Mouse (Mus musculus) liver, adult 2 months (tissue): Measurements from ENCODE around the gene Rpl18. TPM values are rescaled to one million over a fixed set of nuclear protein-coding genes. Genes with fewer than 3 reads are reported as not detected.
A peak's percentile ranks its signal among the peaks of the same experiment; 100 is the strongest.

Source experiments
- DNase-seq: peaks from one replicate; pipeline ENCODE4 v3.0.0-alpha.2; 2011; ENCODE audit warnings: low read depth, low spot score; ENCODE audit errors: extremely low read depth
- H3K27ac ChIP-seq: fragments of 200-500 bp; replicated peaks from 2 replicates; pipeline ENCODE4 v1.5.1; 2012; ENCODE audit warnings: low read depth, mild to moderate bottlenecking, control low read depth, inconsistent platforms, low read length; ENCODE audit not compliant: insufficient read depth
- H3K27me3 ChIP-seq: fragments of 200-500 bp; 2 replicates; pipeline ENCODE4 v1.6.1; 2012; ENCODE audit warnings: mild to moderate bottlenecking, moderate library complexity, low read length, inconsistent platforms; ENCODE audit not compliant: control insufficient read depth, insufficient read depth
- H3K36me3 ChIP-seq: fragments of 200-500 bp; 2 replicates; pipeline ENCODE4 v1.6.1; 2012; ENCODE audit warnings: low read length, inconsistent platforms; ENCODE audit not compliant: control insufficient read depth, insufficient read depth
- H3K4me1 ChIP-seq: fragments of 200-500 bp; 2 replicates; pipeline ENCODE4 v1.6.1; 2011; ENCODE audit warnings: low read length; ENCODE audit not compliant: control insufficient read depth, insufficient read depth
- H3K4me3 ChIP-seq: fragments of 200-500 bp; 2 replicates; pipeline ENCODE4 v1.5.1; 2011; ENCODE audit warnings: low read depth, mild to moderate bottlenecking, control low read depth, low read length, moderate library complexity; ENCODE audit not compliant: insufficient read depth
- H3K79me2 ChIP-seq: fragments of 200-500 bp; 2 replicates; pipeline ENCODE4 v1.6.1; 2012; ENCODE audit warnings: inconsistent platforms, mild to moderate bottlenecking, low read length, moderate library complexity; ENCODE audit not compliant: control insufficient read depth, insufficient read depth
- H3K9ac ChIP-seq: fragments of 200-500 bp; 2 replicates; pipeline ENCODE4 v1.6.1; 2012; ENCODE audit warnings: low read depth, mild to moderate bottlenecking, control low read depth, inconsistent platforms, low read length
- CTCF ChIP-seq: fragments of 200-500 bp; IDR thresholded peaks from 2 replicates; pipeline ENCODE4 v1.5.1; 2011; ENCODE audit warnings: low read depth, low read length, control low read depth
- POLR2A ChIP-seq: fragments of 200-500 bp; IDR thresholded peaks from 2 replicates; pipeline ENCODE4 v1.6.1; 2011; ENCODE audit warnings: low read length, control low read depth; ENCODE audit not compliant: insufficient read depth; ENCODE audit errors: extremely low read depth
- WGBS: fragments of 180-500 bp; shearing (Covaris S2); methylation state at CpG from one replicate; pipeline ENCODE4 v1.1.7; 2018; 5-methylcytosine and 5-hydroxymethylcytosine counted together
- polyA plus RNA-seq: library from polyadenylated mRNA; depleted of rRNA; stranded (reverse); fragments of >200 nt; gene quantifications from 2 replicates; pipeline ENCODE4 v1.2.3, GENCODE M21; 2012
- total RNA-seq: library from RNA; depleted of rRNA; stranded (reverse); fragments of >200 nt; gene quantifications from 2 replicates; pipeline ENCODE4 v1.2.3, GENCODE M21; 2014

The Rpl18 gene
- total and polyA plus RNA-seq, 2 experiments, result 366 to 436 TPM

DNA sequence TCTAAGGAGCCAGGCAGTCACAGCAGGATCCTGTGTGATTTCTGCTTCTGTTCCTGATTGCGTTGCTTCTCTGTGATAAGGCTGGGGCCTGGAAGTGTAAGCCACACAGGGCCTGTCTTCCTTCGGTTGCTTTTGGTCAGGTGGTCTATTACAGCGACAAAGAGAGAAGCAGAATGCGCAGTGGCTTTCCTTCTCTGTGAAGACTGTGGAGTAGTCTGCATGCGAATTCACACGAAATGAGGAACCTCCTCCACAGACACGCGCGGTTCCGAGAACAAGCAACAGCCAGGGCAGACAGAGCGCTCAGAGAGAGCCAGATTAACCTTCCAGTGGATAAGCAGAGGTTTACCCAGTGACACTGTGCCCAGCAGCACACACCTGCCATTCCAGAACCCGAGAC is 26.1 kb downstream of the Rpl18 start:
- H3K27ac ChIP-seq, result no peak overlapping the region

DNA sequence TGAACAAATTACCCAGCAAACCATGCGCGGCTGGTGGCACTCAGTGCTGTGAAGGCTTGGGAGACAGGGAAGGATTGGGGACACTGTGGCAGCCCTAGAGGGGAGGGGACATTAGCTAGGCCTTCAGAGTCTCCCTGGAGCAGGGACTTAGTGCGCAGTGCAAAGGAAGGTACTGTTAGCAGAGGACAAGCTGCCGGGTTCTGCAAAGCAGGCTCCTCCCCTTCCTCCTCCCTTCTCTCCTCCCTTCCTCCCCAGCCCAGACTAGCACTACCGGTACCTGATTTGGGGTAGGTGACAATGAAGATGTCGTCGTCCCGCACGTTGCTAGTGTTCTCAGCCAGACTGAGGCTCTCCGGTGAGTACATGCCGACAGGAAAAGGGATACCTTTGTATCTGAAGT is 26.5 kb downstream of the Rpl18 start:
- Histone ChIP-seq H3K9ac (no peak overlapping the region), H3K36me3 (no peaks in the 10 kb centered on the region), H3K79me2 (no peaks in the 10 kb centered on the region), H3K27ac (no peak overlapping the region), H3K27me3 (no peaks in the 10 kb centered on the region; the same call in 1 of the 2 replicates), H3K4me3 (no peak overlapping the region; the same call in 1 of the 2 replicates), H3K4me1 (no peaks in the 10 kb centered on the region)
- no peak for DNase-seq
- TF ChIP-seq CTCF, result no peak
- TF ChIP-seq POLR2A, result no peak
- 50% methylated on average over 11 of the region's 11 CpGs for WGBS

More for the DNA sequence above, 26.1 kb downstream of the Rpl18 start:
- TF ChIP-seq POLR2A, result no peak
- no peak for TF ChIP-seq CTCF
- DNase-seq, result no peak
- Histone ChIP-seq H3K79me2 (no peaks in the 10 kb centered on the region), H3K4me3 (no peak overlapping the region), H3K36me3 (no peaks in the 10 kb centered on the region), H3K4me1 (no peaks in the 10 kb centered on the region), H3K9ac (no peak overlapping the region), H3K27me3 (no peaks in the 10 kb centered on the region)
- WGBS, result 81% methylated on average over 12 of the region's 12 CpGs

DNA sequence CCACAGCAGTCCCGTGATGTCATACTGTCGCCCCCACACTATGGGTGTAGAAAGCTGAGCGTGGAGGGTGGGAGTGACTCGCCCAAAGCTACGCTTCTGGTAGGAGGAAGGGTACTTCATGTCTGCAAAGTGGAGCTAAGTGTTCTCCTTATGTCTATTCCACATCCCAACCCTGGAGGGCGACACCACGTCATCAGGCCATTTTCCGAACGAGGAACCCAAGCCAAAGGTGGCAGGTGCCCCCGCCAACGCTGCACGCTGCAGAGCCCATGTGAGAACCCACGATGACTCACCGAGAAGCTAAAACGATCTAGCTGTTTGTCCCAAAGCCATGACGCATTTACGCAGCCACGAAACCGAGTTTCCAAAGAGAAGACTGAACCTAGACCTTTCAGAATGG is 27.1 kb downstream of the Rpl18 start:
- no peak for TF ChIP-seq POLR2A
- no peak for TF ChIP-seq CTCF
- WGBS, result 33% methylated on average over 19 of the region's 19 CpGs
- no peak for DNase-seq
- H3K27me3 ChIP-seq, result no peaks in the 10 kb centered on the region; the same call in 1 of the 2 replicates
- H3K4me3 ChIP-seq, result no peak overlapping the region
- H3K36me3 ChIP-seq, result no peaks in the 10 kb centered on the region
- H3K79me2 ChIP-seq, result no peaks in the 10 kb centered on the region
- H3K4me1 ChIP-seq, result no peaks in the 10 kb centered on the region
- no peak overlapping the region for H3K27ac ChIP-seq
- no peak overlapping the region for H3K9ac ChIP-seq

DNA sequence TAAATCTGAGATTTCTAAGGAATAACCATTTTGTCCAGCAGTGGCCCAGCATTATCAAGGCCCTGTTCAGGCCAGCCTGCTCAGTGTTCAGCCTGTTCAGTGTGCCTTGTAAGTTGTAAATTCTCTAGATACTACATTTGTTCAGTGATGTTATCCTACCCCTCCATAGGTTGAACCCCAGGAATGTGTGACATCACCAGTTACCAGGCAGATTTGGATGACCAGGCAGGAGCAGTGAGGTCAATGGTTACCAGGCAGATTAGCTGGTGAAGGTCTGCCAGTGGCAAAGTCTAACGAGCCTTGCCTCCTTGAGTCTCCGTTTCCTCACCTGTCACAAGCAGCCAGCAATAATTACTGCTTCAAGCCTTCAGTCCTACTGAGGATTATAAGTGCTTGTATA is 29.1 kb downstream of the Rpl18 start:
- TF ChIP-seq CTCF, result no peak
- no peak for TF ChIP-seq POLR2A
- no peak overlapping the region for H3K4me3 ChIP-seq
- peak; percentile 41 for DNase-seq

DNA sequence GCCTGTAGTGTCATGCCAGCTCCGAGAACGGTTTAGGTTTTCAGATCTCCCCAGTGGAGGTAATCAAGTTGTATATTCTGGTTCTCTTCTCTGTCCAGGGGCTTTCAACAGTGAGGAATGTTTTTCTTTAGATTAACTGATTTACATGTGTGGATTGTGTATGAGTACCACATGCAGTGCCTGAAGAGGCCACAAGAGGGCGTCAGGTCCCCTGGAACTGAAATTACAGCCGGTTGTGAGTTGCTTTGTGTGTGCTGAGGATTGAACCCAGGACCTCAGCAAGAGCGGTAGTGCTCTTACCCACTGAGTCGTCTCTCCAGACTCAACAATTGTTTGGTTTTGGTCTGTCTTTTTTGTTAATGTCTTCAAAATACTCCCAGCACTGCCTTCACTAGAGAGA is 31.3 kb downstream of the Rpl18 start:
- TF ChIP-seq CTCF, result peak; percentile 57; the same call in 1 of the 2 replicates
- no peak for TF ChIP-seq POLR2A
- H3K27ac ChIP-seq, result no peak overlapping the region
- H3K9ac ChIP-seq, result no peak overlapping the region
- no peak for DNase-seq
- no peak overlapping the region for H3K4me3 ChIP-seq
- no peaks in the 10 kb centered on the region for H3K79me2 ChIP-seq
- 73% methylated on average over 6 of the region's 6 CpGs for WGBS
- H3K27me3 ChIP-seq, result no peaks in the 10 kb centered on the region; the same call in none of the 2 replicates
- no peaks in the 10 kb centered on the region for H3K36me3 ChIP-seq
- H3K4me1 ChIP-seq, result no peaks in the 10 kb centered on the region

More for the DNA sequence above, 29.1 kb downstream of the Rpl18 start:
- no peaks in the 10 kb centered on the region; the same call in 1 of the 2 replicates for H3K27me3 ChIP-seq
- no peaks in the 10 kb centered on the region for H3K79me2 ChIP-seq
- no peak overlapping the region for H3K27ac ChIP-seq
- H3K4me1 ChIP-seq, result no peaks in the 10 kb centered on the region
- H3K9ac ChIP-seq, result no peak overlapping the region
- WGBS, result 16% methylated on average over 2 of the region's 2 CpGs
- H3K36me3 ChIP-seq, result no peaks in the 10 kb centered on the region

DNA sequence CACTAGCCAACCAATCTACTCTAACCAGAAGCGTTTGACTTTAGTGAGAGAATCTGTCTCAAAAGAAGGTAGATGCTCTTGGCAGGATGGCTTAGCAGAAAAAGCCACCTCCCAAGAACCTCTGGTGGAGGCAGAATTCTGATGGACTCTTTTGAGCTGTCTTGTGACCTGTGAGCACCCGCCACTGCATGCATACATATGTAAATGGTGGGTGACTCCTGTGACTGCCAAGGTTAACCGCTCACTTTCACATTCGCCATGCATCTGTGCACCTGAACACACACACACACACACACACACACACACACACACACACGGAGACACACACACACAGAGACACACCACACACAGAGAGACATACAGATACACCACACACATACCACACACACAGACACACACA is 32.2 kb downstream of the Rpl18 start:
- Histone ChIP-seq H3K9ac (no peak overlapping the region), H3K27ac (no peak overlapping the region), H3K79me2 (no peaks in the 10 kb centered on the region), H3K4me1 (no peaks in the 10 kb centered on the region), H3K27me3 (no peaks in the 10 kb centered on the region; the same call in none of the 2 replicates), H3K36me3 (no peaks in the 10 kb centered on the region), H3K4me3 (no peak overlapping the region)
- 90% methylated on average over 5 of the region's 5 CpGs for WGBS
- no peak for DNase-seq
- TF ChIP-seq POLR2A (no peak), CTCF (no peak)
